Mouse (Mus musculus) intestine, embryonic 15.5 days (tissue): ENCODE results near the gene Gm37240. TPM values are rescaled to one million over a fixed set of nuclear protein-coding genes. Genes with fewer than 3 reads are reported as not detected.

ENCODE experiments used
- ATAC-seq: fragments of 200-750 bp; cut with Nextera tagmentation; 2 replicates; pipeline ENCODE4 v1.8.0; 2017; ENCODE audit warnings: moderate TSS enrichment, moderate library complexity
- H3K27ac ChIP-seq: fragments of 300-500 bp; sonication (generic); 2 replicates; pipeline ENCODE4 v1.5.1; 2015; ENCODE audit warnings: mild to moderate bottlenecking, inconsistent platforms
- H3K27me3 ChIP-seq: fragments of 300-500 bp; sonication (generic); replicated peaks from 2 replicates; pipeline ENCODE4 v1.6.1; 2015; ENCODE audit warnings: inconsistent platforms
- H3K36me3 ChIP-seq: fragments of 300-500 bp; sonication (generic); 2 replicates; pipeline ENCODE4 v1.6.1; 2015; ENCODE audit warnings: inconsistent platforms
- H3K4me1 ChIP-seq: fragments of 300-500 bp; sonication (generic); replicated peaks from 2 replicates; pipeline ENCODE4 v1.6.1; 2015; ENCODE audit warnings: inconsistent platforms
- H3K4me2 ChIP-seq: fragments of 300-500 bp; sonication (generic); replicated peaks from 2 replicates; pipeline ENCODE4 v1.6.1; 2015; ENCODE audit warnings: mild to moderate bottlenecking, inconsistent platforms
- H3K4me3 ChIP-seq: fragments of 300-500 bp; sonication (generic); replicated peaks from 2 replicates; pipeline ENCODE4 v1.5.1; 2015; ENCODE audit warnings: inconsistent platforms
- H3K9ac ChIP-seq: fragments of 300-500 bp; sonication (generic); 2 replicates; pipeline ENCODE4 v1.6.1; 2015; ENCODE audit warnings: inconsistent platforms
- H3K9me3 ChIP-seq: fragments of 300-500 bp; sonication (generic); 2 replicates; pipeline ENCODE4 v1.6.1; 2016; ENCODE audit warnings: inconsistent platforms
- WGBS: fragments of 180-500 bp; shearing (Covaris S2); methylation state at CpG from one replicate; pipeline ENCODE4 v1.1.7; 2015; 5-methylcytosine and 5-hydroxymethylcytosine counted together
- polyA plus RNA-seq: library from polyadenylated mRNA; unstranded; fragments of >200 nt; fragmentation: Nextera tagmentation; extraction: Ambion mirVana; gene quantifications from 2 replicates; pipeline ENCODE4 v1.2.1, GENCODE M21; 2015

Gm37240 gene
- polyA plus RNA-seq, 1 experiment from 2014 or later: 6.5 TPM

DNA sequence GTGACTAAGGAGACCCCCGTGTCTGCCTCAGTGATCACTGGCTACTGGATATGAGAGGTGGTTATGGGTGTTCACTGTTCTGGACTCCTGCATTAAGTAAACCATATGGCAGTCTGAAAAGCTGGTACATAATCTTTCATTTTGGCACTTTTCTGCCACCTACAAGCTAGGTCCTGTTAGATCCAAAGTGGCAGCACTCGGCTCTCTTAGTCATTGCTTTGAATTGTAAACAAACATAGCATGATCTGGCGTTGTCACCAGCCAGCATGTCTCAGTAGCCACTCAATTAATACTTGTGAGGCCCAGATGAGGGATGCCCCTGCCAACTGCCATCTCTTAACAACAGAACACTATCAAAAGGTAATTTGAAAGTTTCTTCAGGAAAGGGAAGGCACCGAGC, 904.6 kb downstream of the Gm37240 start:
- H3K27me3 ChIP-seq: no peaks in the 10 kb centered on the region
- H3K9me3 ChIP-seq: no peaks in the 10 kb centered on the region
- ATAC-seq: no peak
- no peak overlapping the region for H3K4me3 ChIP-seq
- no peak overlapping the region for H3K9ac ChIP-seq
- no peak overlapping the region for H3K27ac ChIP-seq
- no peak overlapping the region for H3K4me2 ChIP-seq
- WGBS: 47% methylated on average over 4 of the region's 4 CpGs
- no peaks in the 10 kb centered on the region for H3K36me3 ChIP-seq
- no peaks in the 10 kb centered on the region for H3K4me1 ChIP-seq

DNA sequence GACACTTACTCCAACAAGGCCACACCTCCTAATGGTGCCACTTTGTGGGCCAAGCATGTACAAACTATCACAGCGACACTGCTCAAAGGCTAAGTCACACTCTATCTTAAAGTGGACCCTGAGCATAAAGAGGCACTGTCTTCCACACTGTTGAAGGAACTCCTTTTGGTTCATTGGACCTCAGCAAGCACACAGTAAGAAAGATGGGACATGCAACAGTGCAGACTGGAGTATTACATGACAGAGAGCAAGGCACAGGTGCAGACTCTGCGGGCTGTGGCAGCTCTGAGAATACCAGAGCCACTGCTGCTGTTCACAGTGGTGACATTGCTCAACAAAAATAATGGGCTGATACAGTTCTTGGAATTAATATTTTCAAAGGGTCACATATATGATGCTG, 907.2 kb downstream of the Gm37240 start:
- no peak overlapping the region for H3K4me2 ChIP-seq

DNA sequence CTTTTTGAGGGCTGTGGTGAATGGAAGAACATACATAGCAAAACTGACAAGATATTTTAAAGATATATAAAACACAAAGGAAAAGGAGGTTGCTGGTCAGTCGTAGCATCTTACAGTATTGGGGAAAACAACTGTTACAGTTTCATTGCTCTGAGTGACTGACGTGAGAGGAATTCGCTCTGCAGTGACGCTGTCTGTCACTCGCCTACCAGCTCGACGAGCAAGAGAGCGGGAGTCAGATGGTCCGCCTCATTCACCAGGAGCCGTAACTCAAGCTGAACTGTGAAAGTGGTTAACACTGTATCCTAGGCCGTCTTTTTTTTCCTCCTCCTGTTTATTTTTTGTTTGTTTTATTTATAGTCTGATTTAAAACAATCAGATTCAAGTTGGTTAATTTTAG, 908.6 kb downstream of the Gm37240 start:
- Histone ChIP-seq H3K4me1 (no peaks in the 10 kb centered on the region), H3K9ac (no peak overlapping the region), H3K9me3 (no peaks in the 10 kb centered on the region), H3K27ac (no peak overlapping the region), H3K4me3 (no peak overlapping the region), H3K27me3 (no peaks in the 10 kb centered on the region), H3K4me2 (no peak overlapping the region), H3K36me3 (0 out of 2 replicates have a peak, but pooled peaks cover 2% of the 10 kb centered on the region)
- WGBS: 90% methylated on average over 11 of the region's 11 CpGs
- ATAC-seq: no peak

More for the DNA sequence above, 907.2 kb downstream of the Gm37240 start:
- 92% methylated on average over 2 of the region's 2 CpGs for WGBS
- Histone ChIP-seq H3K9me3 (no peaks in the 10 kb centered on the region), H3K4me3 (no peak overlapping the region), H3K27me3 (no peaks in the 10 kb centered on the region), H3K4me1 (no peaks in the 10 kb centered on the region), H3K27ac (no peak overlapping the region), H3K9ac (no peak overlapping the region), H3K36me3 (0 out of 2 replicates have a peak, but pooled peaks cover 2% of the 10 kb centered on the region)
- no peak for ATAC-seq

- no peaks in the 10 kb centered on the region for H3K4me1 ChIP-seq
- H3K9me3 ChIP-seq: no peaks in the 10 kb centered on the region
- 0 out of 2 replicates have a peak, but pooled peaks cover 5% of the 10 kb centered on the region for H3K36me3 ChIP-seq
- no peak overlapping the region for H3K9ac ChIP-seq
- H3K27me3 ChIP-seq: no peaks in the 10 kb centered on the region
- ATAC-seq: no peak
- no peak overlapping the region for H3K4me3 ChIP-seq
- WGBS: 93% methylated on average over 9 of the region's 9 CpGs
- H3K4me2 ChIP-seq: no peak overlapping the region
- H3K27ac ChIP-seq: no peak overlapping the region
These were observed 913.1 kb downstream of the Gm37240 start for GRCm38 (mm10) chr3:84974193-84974592.

- H3K4me1 ChIP-seq: no peaks in the 10 kb centered on the region
- H3K36me3 ChIP-seq: 0 out of 2 replicates have a peak, but pooled peaks cover 5% of the 10 kb centered on the region
These were observed 914.4 kb downstream of the Gm37240 start for GRCm38 (mm10) chr3:84972881-84973280.

DNA sequence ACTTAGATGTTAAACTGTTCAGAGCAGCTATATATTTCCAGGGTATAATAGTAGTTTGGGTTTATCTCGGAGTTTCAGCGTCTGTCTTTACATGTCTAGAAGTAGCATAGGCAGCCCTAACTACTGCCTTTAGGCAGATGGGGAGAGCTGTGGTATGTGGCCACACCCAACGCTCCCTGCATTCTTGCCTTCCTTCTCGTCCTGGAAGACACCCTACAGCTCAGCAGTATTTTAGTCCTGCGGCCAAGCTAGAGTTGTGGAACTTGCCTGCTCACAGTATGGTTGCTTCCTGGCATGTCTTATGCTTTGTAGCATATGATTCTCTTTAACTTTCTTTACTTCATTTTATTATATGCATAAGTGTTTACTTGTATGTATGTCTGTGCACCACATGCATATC, 915.8 kb downstream of the Gm37240 start:
- no peaks in the 10 kb centered on the region for H3K4me1 ChIP-seq
- WGBS: 79% methylated on average over 5 of the region's 5 CpGs
- no peak overlapping the region for H3K9ac ChIP-seq
- H3K27me3 ChIP-seq: no peaks in the 10 kb centered on the region
- H3K27ac ChIP-seq: no peak overlapping the region
- H3K9me3 ChIP-seq: no peaks in the 10 kb centered on the region
- no peak overlapping the region for H3K4me2 ChIP-seq
- ATAC-seq: no peak
- H3K4me3 ChIP-seq: no peak overlapping the region
- H3K36me3 ChIP-seq: 0 out of 2 replicates have a peak, but pooled peaks cover 5% of the 10 kb centered on the region

More at GRCm38 (mm10) chr3:84972881-84973280, 914.4 kb downstream of the Gm37240 start:
- Histone ChIP-seq H3K4me3 (no peak overlapping the region), H3K27me3 (no peaks in the 10 kb centered on the region), H3K4me2 (no peak overlapping the region), H3K9ac (no peak overlapping the region), H3K27ac (no peak overlapping the region), H3K9me3 (no peaks in the 10 kb centered on the region)
- 84% methylated on average over 2 of the region's 2 CpGs for WGBS
- ATAC-seq: no peak

GRCm38 (mm10) chr3:84967364-84967763, 920.0 kb downstream of the Gm37240 start:
- H3K4me2 ChIP-seq: no peak overlapping the region
- H3K27me3 ChIP-seq: no peaks in the 10 kb centered on the region
- no peak overlapping the region for H3K9ac ChIP-seq
- 87% methylated on average over 4 of the region's 4 CpGs for WGBS
- ATAC-seq: no peak
- no peak overlapping the region for H3K27ac ChIP-seq
- no peaks in the 10 kb centered on the region for H3K4me1 ChIP-seq
- no peaks in the 10 kb centered on the region for H3K9me3 ChIP-seq
- no peak overlapping the region for H3K4me3 ChIP-seq
- H3K36me3 ChIP-seq: 0 out of 2 replicates have a peak, but pooled peaks cover 3% of the 10 kb centered on the region

GRCm38 (mm10) chr3:84965156-84965555, 922.2 kb downstream of the Gm37240 start:
- WGBS: 93% methylated on average over 5 of the region's 5 CpGs
- no peaks in the 10 kb centered on the region for H3K4me1 ChIP-seq
- H3K27me3 ChIP-seq: no peaks in the 10 kb centered on the region
- no peak overlapping the region for H3K9ac ChIP-seq
- H3K27ac ChIP-seq: no peak overlapping the region
- H3K9me3 ChIP-seq: no peaks in the 10 kb centered on the region
- H3K4me2 ChIP-seq: no peak overlapping the region
- no peak overlapping the region for H3K4me3 ChIP-seq
- no peak for ATAC-seq
- H3K36me3 ChIP-seq: 0 out of 2 replicates have a peak, but pooled peaks cover 9% of the 10 kb centered on the region

GRCm38 (mm10) chr3:84955857-84956256, 931.5 kb downstream of the Gm37240 start:
- no peak overlapping the region for H3K27ac ChIP-seq
- no peak overlapping the region for H3K4me3 ChIP-seq
- no peaks in the 10 kb centered on the region for H3K27me3 ChIP-seq
- no peaks in the 10 kb centered on the region for H3K9me3 ChIP-seq
- no peaks in the 10 kb centered on the region for H3K4me1 ChIP-seq
- 85% methylated on average over 4 of the region's 4 CpGs for WGBS
- peaks cover 5% of the 10 kb centered on the region; the same call in 1 of the 2 replicates for H3K36me3 ChIP-seq
- H3K9ac ChIP-seq: no peak overlapping the region
- ATAC-seq: no peak
- no peak overlapping the region for H3K4me2 ChIP-seq

DNA sequence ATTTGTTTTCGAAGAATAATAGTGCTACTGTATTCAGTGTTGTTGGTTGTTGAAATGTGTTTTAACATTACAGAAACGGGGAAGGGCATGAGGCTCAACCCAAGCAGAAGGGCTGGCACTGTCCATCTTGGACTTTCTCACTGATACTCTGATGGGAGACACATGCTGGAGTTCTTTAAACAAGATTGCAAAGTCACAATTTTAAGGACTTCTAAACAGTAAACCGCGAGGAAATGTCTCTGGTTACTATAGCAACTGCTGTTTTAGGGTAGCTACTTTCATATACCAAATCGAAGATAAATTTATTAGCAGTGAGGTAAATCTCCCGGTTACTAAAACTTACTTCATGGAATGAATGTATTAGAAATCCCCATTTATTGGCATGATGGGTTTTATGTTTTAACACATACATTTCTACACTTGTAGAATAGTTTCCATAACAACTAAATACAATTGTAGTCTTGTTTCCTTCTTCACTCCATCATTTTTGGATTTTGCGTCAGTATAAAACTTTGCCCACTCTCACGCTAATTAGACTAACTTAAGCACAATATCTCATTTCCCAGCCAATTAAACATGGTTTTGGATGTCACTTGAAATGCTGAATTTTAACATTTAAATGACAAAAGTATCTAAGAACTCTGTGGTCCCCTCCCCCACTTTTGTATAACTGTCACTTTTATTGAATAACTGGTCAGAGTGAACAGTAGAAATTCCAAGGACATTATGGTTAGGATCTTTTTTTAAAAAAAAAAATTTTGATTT, 932.1 kb downstream of the Gm37240 start:
- Histone ChIP-seq H3K36me3 (peaks cover 5% of the 10 kb centered on the region; the same call in 1 of the 2 replicates), H3K27ac (no peak overlapping the region), H3K4me1 (no peaks in the 10 kb centered on the region), H3K9ac (no peak overlapping the region), H3K27me3 (no peaks in the 10 kb centered on the region), H3K4me3 (no peak overlapping the region), H3K9me3 (no peaks in the 10 kb centered on the region), H3K4me2 (no peak overlapping the region)
- WGBS: 86% methylated on average over 8 of the region's 8 CpGs
- ATAC-seq: no peak

DNA sequence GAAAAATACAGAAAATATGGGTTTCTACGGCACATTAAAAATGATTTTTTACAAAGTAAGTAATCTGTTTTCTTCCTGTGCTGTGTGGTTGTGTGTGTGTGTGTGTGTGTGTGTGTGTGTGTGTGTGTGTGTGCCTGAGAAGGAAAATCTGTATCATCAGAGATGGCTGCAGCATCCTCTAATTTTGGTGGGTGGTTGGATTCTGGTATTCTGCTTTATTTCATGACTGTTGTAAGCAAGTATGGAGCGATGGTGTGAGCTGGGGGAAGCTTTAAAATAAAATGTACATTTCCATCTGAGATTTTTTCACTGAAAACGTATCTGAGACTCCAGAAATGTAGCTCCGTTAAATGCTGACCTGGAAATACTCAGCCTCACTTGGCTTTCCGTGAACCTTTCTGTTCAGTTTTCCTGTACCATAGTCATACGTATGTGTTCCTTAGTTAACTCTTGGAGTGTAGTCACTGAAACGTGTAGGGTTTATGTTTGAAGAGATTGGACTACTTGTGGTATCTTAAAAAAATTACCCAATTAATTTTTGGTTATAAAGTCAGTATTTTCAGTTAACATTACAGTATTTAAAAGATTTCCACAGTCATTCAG, 934.6 kb downstream of the Gm37240 start:
- Histone ChIP-seq H3K27ac (peak overlapping the region; percentile 68), H3K36me3 (no peaks in the 10 kb centered on the region), H3K27me3 (no peaks in the 10 kb centered on the region), H3K9ac (peak overlapping the region; percentile 44; the same call in 1 of the 2 replicates), H3K9me3 (no peaks in the 10 kb centered on the region), H3K4me2 (peak overlapping the region; percentile 77), H3K4me1 (no peaks in the 10 kb centered on the region), H3K4me3 (peak overlapping the region; percentile 47)
- peak; percentile 45; the same call in 1 of the 2 replicates for ATAC-seq
- WGBS: 41% methylated on average over 7 of the region's 7 CpGs

DNA sequence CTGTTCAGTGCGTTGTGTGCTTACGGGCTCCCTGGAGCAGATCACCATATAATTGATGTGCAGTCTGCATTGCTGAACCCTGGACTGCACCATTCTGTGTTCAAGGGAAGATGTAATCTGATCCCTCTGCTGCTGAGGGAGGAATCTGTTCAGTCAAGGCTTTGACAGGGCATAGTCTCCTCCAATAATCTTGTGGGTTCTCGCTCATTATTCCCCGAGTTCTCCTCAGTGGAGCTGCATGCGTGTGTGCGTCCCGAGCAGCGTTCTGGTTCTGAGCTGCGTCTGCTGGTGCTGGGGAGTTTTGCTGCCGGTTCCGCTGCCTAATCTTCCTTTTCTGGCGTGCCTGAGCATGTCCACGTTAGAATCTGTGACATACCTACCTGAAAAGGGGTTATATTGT, 935.2 kb downstream of the Gm37240 start:
- Histone ChIP-seq H3K36me3 (no peaks in the 10 kb centered on the region), H3K9ac (peak overlapping the region; percentile 44; the same call in 1 of the 2 replicates), H3K4me2 (peak overlapping the region; percentile 77), H3K4me1 (no peaks in the 10 kb centered on the region), H3K27ac (peak overlapping the region; percentile 68), H3K9me3 (no peaks in the 10 kb centered on the region), H3K27me3 (no peaks in the 10 kb centered on the region), H3K4me3 (peak overlapping the region; percentile 47)
- ATAC-seq: peak; percentile 100
- 10% methylated on average over 13 of the region's 13 CpGs for WGBS
